Mouse (Mus musculus): ENCODE measurements around the gene Zmynd19. TPM values are rescaled to one million over a fixed set of nuclear protein-coding genes. Genes with fewer than 3 reads are reported as not detected.
"Not testable (repeated sequence)": the region's sequence is repeated elsewhere in the genome, so short reads cannot be mapped to it uniquely, and the experiment has no call there.

The Zmynd19 gene
- polyA plus RNA-seq, 1 experiment from 2014 or later: 17.7 TPM

- Histone ChIP-seq H3K27ac (no peak overlapping the region), H3K4me2 (no peak overlapping the region), H3K9ac (no peak overlapping the region), H3K27me3 (no peaks in the 10 kb centered on the region), H3K9me3 (no peaks in the 10 kb centered on the region), H3K4me3 (no peak overlapping the region), H3K4me1 (replicated peaks) (no peaks in the 10 kb centered on the region), H3K36me3 (peaks cover 15% of the 10 kb centered on the region)
- WGBS: 67% methylated on average over 2 of the region's 2 CpGs
- ATAC-seq (ENCODE audit: low FRiP score): no peak
These were observed 26.0 kb upstream of the Zmynd19 start for GRCm38 (mm10) chr2:24923561-24923960.

GRCm38 (mm10) chr2:24925284-24925683, 24.3 kb upstream of the Zmynd19 start:
- no peak overlapping the region for H3K4me3 ChIP-seq
- no peak overlapping the region for H3K4me2 ChIP-seq
- H3K4me1 ChIP-seq (replicated peaks): no peaks in the 10 kb centered on the region
- H3K9ac ChIP-seq: no peak overlapping the region
- H3K36me3 ChIP-seq: peaks cover 15% of the 10 kb centered on the region
- no peak overlapping the region for H3K27ac ChIP-seq
- no peak for ATAC-seq (ENCODE audit: low FRiP score)
- 89% methylated on average over 8 of the region's 8 CpGs for WGBS
- H3K27me3 ChIP-seq: no peaks in the 10 kb centered on the region; the same call in 1 of the 2 replicates
- H3K9me3 ChIP-seq: no peaks in the 10 kb centered on the region

- Histone ChIP-seq H3K27ac (no peak overlapping the region), H3K27me3 (no peaks in the 10 kb centered on the region; the same call in 1 of the 2 replicates), H3K36me3 (peaks cover 15% of the 10 kb centered on the region), H3K9me3 (no peaks in the 10 kb centered on the region), H3K4me3 (no peak overlapping the region), H3K9ac (no peak overlapping the region), H3K4me1 (replicated peaks) (no peaks in the 10 kb centered on the region), H3K4me2 (no peak overlapping the region)
- no peak for ATAC-seq (ENCODE audit: low FRiP score)
- 89% methylated on average over 9 of the region's 9 CpGs for WGBS
These were observed 23.1 kb upstream of the Zmynd19 start for GRCm38 (mm10) chr2:24926345-24926964.

- no peak for ATAC-seq (ENCODE audit: low FRiP score)
- Histone ChIP-seq H3K27ac (no peak overlapping the region), H3K9me3 (no peaks in the 10 kb centered on the region), H3K4me2 (no peak overlapping the region), H3K4me3 (no peak overlapping the region), H3K4me1 (replicated peaks) (no peaks in the 10 kb centered on the region), H3K9ac (no peak overlapping the region), H3K27me3 (no peaks in the 10 kb centered on the region; the same call in 1 of the 2 replicates), H3K36me3 (peaks cover 15% of the 10 kb centered on the region)
- 78% methylated on average over 7 of the region's 7 CpGs for WGBS
These were observed 22.6 kb upstream of the Zmynd19 start for GRCm38 (mm10) chr2:24926965-24927358.

- no peak overlapping the region for H3K4me3 ChIP-seq
- H3K36me3 ChIP-seq: peaks cover 15% of the 10 kb centered on the region
- no peaks in the 10 kb centered on the region for H3K4me1 ChIP-seq (replicated peaks)
- no peak overlapping the region for H3K27ac ChIP-seq
- no peak for ATAC-seq (ENCODE audit: low FRiP score)
- no peak overlapping the region for H3K9ac ChIP-seq
- no peaks in the 10 kb centered on the region; the same call in 1 of the 2 replicates for H3K27me3 ChIP-seq
- H3K4me2 ChIP-seq: no peak overlapping the region
- H3K9me3 ChIP-seq: no peaks in the 10 kb centered on the region
- 70% methylated on average over 4 of the region's 4 CpGs for WGBS
These were observed 21.6 kb upstream of the Zmynd19 start for GRCm38 (mm10) chr2:24927810-24928479.

- H3K36me3 ChIP-seq: peaks cover 15% of the 10 kb centered on the region
- H3K9ac ChIP-seq: no peak overlapping the region
- H3K27me3 ChIP-seq: peaks cover 11% of the 10 kb centered on the region
- no peak for ATAC-seq (ENCODE audit: low FRiP score)
- no peaks in the 10 kb centered on the region for H3K9me3 ChIP-seq
- no peak overlapping the region for H3K27ac ChIP-seq
- whole genome bisulfite sequencing: 70% methylated on average over 2 of the region's 2 CpGs
- H3K4me1 ChIP-seq (replicated peaks): peaks cover 10% of the 10 kb centered on the region
- H3K4me2 ChIP-seq: no peak overlapping the region
- H3K4me3 ChIP-seq: no peak overlapping the region
These were observed 20.5 kb upstream of the Zmynd19 start for GRCm38 (mm10) chr2:24929119-24929518.

GRCm38 (mm10) chr2:24929593-24929992, 20.0 kb upstream of the Zmynd19 start:
- Histone ChIP-seq H3K9me3 (no peaks in the 10 kb centered on the region), H3K27me3 (peaks cover 14% of the 10 kb centered on the region), H3K9ac (no peak overlapping the region), H3K4me1 (replicated peaks) (peaks cover 15% of the 10 kb centered on the region), H3K4me3 (no peak overlapping the region), H3K36me3 (peaks cover 15% of the 10 kb centered on the region), H3K27ac (no peak overlapping the region), H3K4me2 (no peak overlapping the region)
- 92% methylated on average over 5 of the region's 5 CpGs for WGBS
- ATAC-seq (ENCODE audit: low FRiP score): no peak

GRCm38 (mm10) chr2:24934441-24934963, 15.1 kb upstream of the Zmynd19 start:
- peak overlapping the region; percentile 82 for H3K9ac ChIP-seq
- H3K4me3 ChIP-seq: peak overlapping the region; percentile 64
- peak; percentile 49; the same call in 1 of the 2 replicates for ATAC-seq (ENCODE audit: low FRiP score)
- peaks cover 25% of the 10 kb centered on the region for H3K27me3 ChIP-seq
- H3K4me1 ChIP-seq (replicated peaks): peaks cover 26% of the 10 kb centered on the region
- peak overlapping the region; percentile 86 for H3K4me2 ChIP-seq
- WGBS: 4% methylated on average over 19 of the region's 19 CpGs
- no peaks in the 10 kb centered on the region for H3K9me3 ChIP-seq
- peak overlapping the region; percentile 35; the same call in 1 of the 2 replicates for H3K27ac ChIP-seq
- no peaks in the 10 kb centered on the region for H3K36me3 ChIP-seq

- Histone ChIP-seq H3K9me3 (no peaks in the 10 kb centered on the region), H3K36me3 (no peaks in the 10 kb centered on the region), H3K4me1 (replicated peaks) (peaks cover 26% of the 10 kb centered on the region), H3K27ac (peak within 1 kb of the TSS; percentile 35; the same call in 1 of the 2 replicates), H3K27me3 (peaks cover 25% of the 10 kb centered on the region; the same call in 1 of the 2 replicates), H3K9ac (peak within 1 kb of the TSS; percentile 82), H3K4me3 (peak within 1 kb of the TSS; percentile 64), H3K4me2 (peak within 1 kb of the TSS; percentile 86)
- ATAC-seq (ENCODE audit: low FRiP score): peak; percentile 88
- under 1% methylated on average over 48 of the region's 49 CpGs for WGBS
These were observed 14.4 kb upstream of the Zmynd19 start, which contains the start of gene Arrdc1 for GRCm38 (mm10) chr2:24935057-24935796. Gene Arrdc1 (minus strand): TSS chr2:24935252.

GRCm38 (mm10) chr2:24942092-24942491, 7.5 kb upstream of the Zmynd19 start:
- Histone ChIP-seq H3K4me2 (no peak overlapping the region), H3K4me1 (replicated peaks) (no peaks in the 10 kb centered on the region), H3K9me3 (no peaks in the 10 kb centered on the region), H3K27me3 (0 out of 2 replicates have a peak, but pooled peaks cover 8% of the 10 kb centered on the region), H3K27ac (no peak overlapping the region), H3K36me3 (no peaks in the 10 kb centered on the region), H3K9ac (no peak overlapping the region), H3K4me3 (no peak overlapping the region)
- 76% methylated on average over 4 of the region's 4 CpGs for WGBS
- ATAC-seq (ENCODE audit: low FRiP score): no peak

- H3K4me2 ChIP-seq; H3K36me3 ChIP-seq; H3K4me1 ChIP-seq (replicated peaks); H3K9me3 ChIP-seq; H3K4me3 ChIP-seq; H3K27ac ChIP-seq; H3K9ac ChIP-seq; ATAC-seq (ENCODE audit: low FRiP score); H3K27me3 ChIP-seq: not testable (repeated sequence)
- 56% methylated on average over 2 of the region's 2 CpGs for WGBS
These were observed 5.3 kb upstream of the Zmynd19 start for GRCm38 (mm10) chr2:24944304-24944703.

GRCm38 (mm10) chr2:24950189-24950535, 570 bp downstream of the Zmynd19 start:
- peak overlapping the region; percentile 98 for H3K4me3 ChIP-seq
- H3K27ac ChIP-seq: peak overlapping the region; percentile 78
- peaks cover 36% of the 10 kb centered on the region for H3K36me3 ChIP-seq
- WGBS: 1% methylated on average over 31 of the region's 31 CpGs
- H3K27me3 ChIP-seq: no peaks in the 10 kb centered on the region
- H3K9me3 ChIP-seq: no peaks in the 10 kb centered on the region
- H3K4me1 ChIP-seq (replicated peaks): peaks cover 19% of the 10 kb centered on the region
- H3K9ac ChIP-seq: peak overlapping the region; percentile 97
- peak overlapping the region; percentile 97 for H3K4me2 ChIP-seq
- no peak; the same call in none of the 2 replicates for ATAC-seq (ENCODE audit: low FRiP score)
